Mouse (Mus musculus) lung, adult 2 months (tissue): ENCODE measurements around the gene Cdc14a.

Source experiments
- CTCF ChIP-seq: fragments of 200-500 bp; IDR thresholded peaks from 2 replicates; pipeline ENCODE4 v1.5.1; 2011; ENCODE audit warnings: mild to moderate bottlenecking, low read length, control low read depth; ENCODE audit not compliant: insufficient read depth
- POLR2A ChIP-seq: fragments of 200-500 bp; IDR thresholded peaks from 2 replicates; pipeline ENCODE4 v1.6.1; 2011; ENCODE audit warnings: low read depth, mild to moderate bottlenecking, control low read depth, low read length, borderline replicate concordance; ENCODE audit errors: extremely low read depth

GRCm38 (mm10) chr3:116335036-116335435 is 88.8 kb downstream of the Cdc14a start:
- TF ChIP-seq CTCF (no peak), POLR2A (no peak)
